Mouse (Mus musculus): ENCODE measurements around the gene Prkg2. TPM values are rescaled to one million over a fixed set of nuclear protein-coding genes. Genes with fewer than 3 reads are reported as not detected.
A peak's percentile ranks its signal among the peaks of the same experiment; 100 is the strongest.

Prkg2 gene
- polyA plus RNA-seq, 1 experiment from 2014 or later, result 2.1 TPM

GRCm38 (mm10) chr5:98940731-98941130 lies 96.4 kb downstream of the Prkg2 start:
- ATAC-seq (ENCODE audit: low read depth), result no peak
- Histone ChIP-seq H3K9ac (ENCODE audit: low read length) (no peak overlapping the region), H3K36me3 (ENCODE audit: control insufficient read depth, insufficient read depth, low read length) (no peaks in the 10 kb centered on the region), H3K27me3 (ENCODE audit: control insufficient read depth, insufficient read depth, low read depth, low read length) (no peaks in the 10 kb centered on the region), H3K4me1 (replicated peaks; ENCODE audit: control insufficient read depth, insufficient read depth, low read length) (no peaks in the 10 kb centered on the region), H3K4me2 (ENCODE audit: low read depth, low read length) (no peak overlapping the region), H3K4me3 (ENCODE audit: low read length) (no peak overlapping the region), H3K9me3 (ENCODE audit: control insufficient read depth, low read length) (no peaks in the 10 kb centered on the region), H3K27ac (ENCODE audit: low read length) (no peak overlapping the region)
- WGBS, result 24% methylated on average over 6 of the region's 6 CpGs

GRCm38 (mm10) chr5:98939631-98940208 lies 97.4 kb downstream of the Prkg2 start:
- 72% methylated on average over 6 of the region's 6 CpGs for WGBS

GRCm38 (mm10) chr5:98939116-98939515 lies 98.0 kb downstream of the Prkg2 start:
- no peak for ATAC-seq (ENCODE audit: low read depth)
- Histone ChIP-seq H3K4me2 (ENCODE audit: low read depth, low read length) (no peak overlapping the region), H3K9ac (ENCODE audit: low read length) (no peak overlapping the region)

More at GRCm38 (mm10) chr5:98939631-98940208, 97.4 kb downstream of the Prkg2 start:
- H3K36me3 ChIP-seq (ENCODE audit: control insufficient read depth, insufficient read depth, low read length), result no peaks in the 10 kb centered on the region
- H3K9me3 ChIP-seq (ENCODE audit: control insufficient read depth, low read length), result no peaks in the 10 kb centered on the region
- no peak overlapping the region for H3K4me3 ChIP-seq (ENCODE audit: low read length)
- 0 out of 2 replicates have a peak, but pooled peaks cover 3% of the 10 kb centered on the region for H3K4me1 ChIP-seq (replicated peaks; ENCODE audit: control insufficient read depth, insufficient read depth, low read length)
- no peak for ATAC-seq (ENCODE audit: low read depth)
- H3K27ac ChIP-seq (ENCODE audit: low read length), result no peak overlapping the region
- no peak overlapping the region for H3K9ac ChIP-seq (ENCODE audit: low read length)
- H3K27me3 ChIP-seq (ENCODE audit: control insufficient read depth, insufficient read depth, low read depth, low read length), result no peaks in the 10 kb centered on the region
- H3K4me2 ChIP-seq (ENCODE audit: low read depth, low read length), result no peak overlapping the region

GRCm38 (mm10) chr5:98937879-98938278 lies 99.3 kb downstream of the Prkg2 start:
- ATAC-seq (ENCODE audit: low read depth), result no peak

More at GRCm38 (mm10) chr5:98939116-98939515, 98.0 kb downstream of the Prkg2 start:
- Histone ChIP-seq H3K4me1 (replicated peaks; ENCODE audit: control insufficient read depth, insufficient read depth, low read length) (0 out of 2 replicates have a peak, but pooled peaks cover 3% of the 10 kb centered on the region), H3K9me3 (ENCODE audit: control insufficient read depth, low read length) (no peaks in the 10 kb centered on the region), H3K36me3 (ENCODE audit: control insufficient read depth, insufficient read depth, low read length) (no peaks in the 10 kb centered on the region), H3K4me3 (ENCODE audit: low read length) (no peak overlapping the region), H3K27ac (ENCODE audit: low read length) (no peak overlapping the region), H3K27me3 (ENCODE audit: control insufficient read depth, insufficient read depth, low read depth, low read length) (no peaks in the 10 kb centered on the region)
- 88% methylated on average over 9 of the region's 9 CpGs for WGBS

GRCm38 (mm10) chr5:98936650-98937049 lies 100.5 kb downstream of the Prkg2 start:
- no peak overlapping the region for H3K4me3 ChIP-seq (ENCODE audit: low read length)
- no peaks in the 10 kb centered on the region for H3K27me3 ChIP-seq (ENCODE audit: control insufficient read depth, insufficient read depth, low read depth, low read length)
- H3K9me3 ChIP-seq (ENCODE audit: control insufficient read depth, low read length), result no peaks in the 10 kb centered on the region
- ATAC-seq (ENCODE audit: low read depth), result peak; percentile 85
- no peaks in the 10 kb centered on the region for H3K36me3 ChIP-seq (ENCODE audit: control insufficient read depth, insufficient read depth, low read length)
- no peak overlapping the region for H3K27ac ChIP-seq (ENCODE audit: low read length)
- 22% methylated on average over 2 of the region's 2 CpGs for WGBS
- 0 out of 2 replicates have a peak, but pooled peaks cover 3% of the 10 kb centered on the region for H3K4me1 ChIP-seq (replicated peaks; ENCODE audit: control insufficient read depth, insufficient read depth, low read length)
- no peak overlapping the region for H3K4me2 ChIP-seq (ENCODE audit: low read depth, low read length)
- no peak overlapping the region for H3K9ac ChIP-seq (ENCODE audit: low read length)

More at GRCm38 (mm10) chr5:98937879-98938278, 99.3 kb downstream of the Prkg2 start:
- Histone ChIP-seq H3K4me1 (replicated peaks; ENCODE audit: control insufficient read depth, insufficient read depth, low read length) (0 out of 2 replicates have a peak, but pooled peaks cover 3% of the 10 kb centered on the region), H3K36me3 (ENCODE audit: control insufficient read depth, insufficient read depth, low read length) (no peaks in the 10 kb centered on the region), H3K9me3 (ENCODE audit: control insufficient read depth, low read length) (no peaks in the 10 kb centered on the region), H3K9ac (ENCODE audit: low read length) (no peak overlapping the region), H3K4me3 (ENCODE audit: low read length) (no peak overlapping the region), H3K4me2 (ENCODE audit: low read depth, low read length) (no peak overlapping the region), H3K27me3 (ENCODE audit: control insufficient read depth, insufficient read depth, low read depth, low read length) (no peaks in the 10 kb centered on the region), H3K27ac (ENCODE audit: low read length) (no peak overlapping the region)
- WGBS, result 34% methylated on average over 4 of the region's 4 CpGs

- no peak overlapping the region for H3K9ac ChIP-seq (ENCODE audit: low read length)
- H3K27ac ChIP-seq (ENCODE audit: low read length), result peak overlapping the region; percentile 70
- peak; percentile 93 for ATAC-seq (ENCODE audit: low read depth)
- H3K4me2 ChIP-seq (ENCODE audit: low read depth, low read length), result peak overlapping the region; percentile 29
- H3K4me3 ChIP-seq (ENCODE audit: low read length), result 0 out of 2 replicates have a peak overlapping the region, but pooled peaks have one; percentile 1
- WGBS, result 31% methylated on average over 8 of the region's 8 CpGs
- no peaks in the 10 kb centered on the region for H3K27me3 ChIP-seq (ENCODE audit: control insufficient read depth, insufficient read depth, low read depth, low read length)
- H3K4me1 ChIP-seq (replicated peaks; ENCODE audit: control insufficient read depth, insufficient read depth, low read length), result 0 out of 2 replicates have a peak, but pooled peaks cover 3% of the 10 kb centered on the region
- H3K9me3 ChIP-seq (ENCODE audit: control insufficient read depth, low read length), result no peaks in the 10 kb centered on the region
- no peaks in the 10 kb centered on the region for H3K36me3 ChIP-seq (ENCODE audit: control insufficient read depth, insufficient read depth, low read length)
These were observed 101.2 kb downstream of the Prkg2 start for GRCm38 (mm10) chr5:98935930-98936329.

- Histone ChIP-seq H3K4me1 (replicated peaks; ENCODE audit: control insufficient read depth, insufficient read depth, low read length) (no peaks in the 10 kb centered on the region), H3K9me3 (ENCODE audit: control insufficient read depth, low read length) (no peaks in the 10 kb centered on the region), H3K4me2 (ENCODE audit: low read depth, low read length) (no peak overlapping the region), H3K27me3 (ENCODE audit: control insufficient read depth, insufficient read depth, low read depth, low read length) (no peaks in the 10 kb centered on the region), H3K27ac (ENCODE audit: low read length) (no peak overlapping the region), H3K9ac (ENCODE audit: low read length) (no peak overlapping the region), H3K36me3 (ENCODE audit: control insufficient read depth, insufficient read depth, low read length) (no peaks in the 10 kb centered on the region), H3K4me3 (ENCODE audit: low read length) (no peak overlapping the region)
- ATAC-seq (ENCODE audit: low read depth), result no peak
- 86% methylated on average over 3 of the region's 3 CpGs for WGBS
These were observed 114.2 kb downstream of the Prkg2 start for GRCm38 (mm10) chr5:98922921-98923320.

- ATAC-seq (ENCODE audit: low read depth), result no peak
- no peak overlapping the region for H3K4me2 ChIP-seq (ENCODE audit: low read depth, low read length)
- WGBS, result 95% methylated on average over 1 of the region's 1 CpGs
These were observed 115.5 kb downstream of the Prkg2 start for GRCm38 (mm10) chr5:98921608-98922007.

GRCm38 (mm10) chr5:98918716-98919115 lies 118.4 kb downstream of the Prkg2 start:
- Histone ChIP-seq H3K27me3 (ENCODE audit: control insufficient read depth, insufficient read depth, low read depth, low read length) (no peaks in the 10 kb centered on the region), H3K4me3 (ENCODE audit: low read length) (no peak overlapping the region), H3K9me3 (ENCODE audit: control insufficient read depth, low read length) (no peaks in the 10 kb centered on the region), H3K27ac (ENCODE audit: low read length) (no peak overlapping the region), H3K36me3 (ENCODE audit: control insufficient read depth, insufficient read depth, low read length) (no peaks in the 10 kb centered on the region), H3K4me2 (ENCODE audit: low read depth, low read length) (no peak overlapping the region), H3K4me1 (replicated peaks; ENCODE audit: control insufficient read depth, insufficient read depth, low read length) (no peaks in the 10 kb centered on the region), H3K9ac (ENCODE audit: low read length) (no peak overlapping the region)
- ATAC-seq (ENCODE audit: low read depth), result no peak
- WGBS, result 81% methylated on average over 5 of the region's 5 CpGs

More at GRCm38 (mm10) chr5:98921608-98922007, 115.5 kb downstream of the Prkg2 start:
- Histone ChIP-seq H3K9me3 (ENCODE audit: control insufficient read depth, low read length) (no peaks in the 10 kb centered on the region), H3K9ac (ENCODE audit: low read length) (no peak overlapping the region), H3K27ac (ENCODE audit: low read length) (no peak overlapping the region), H3K4me1 (replicated peaks; ENCODE audit: control insufficient read depth, insufficient read depth, low read length) (no peaks in the 10 kb centered on the region), H3K4me3 (ENCODE audit: low read length) (no peak overlapping the region), H3K27me3 (ENCODE audit: control insufficient read depth, insufficient read depth, low read depth, low read length) (no peaks in the 10 kb centered on the region), H3K36me3 (ENCODE audit: control insufficient read depth, insufficient read depth, low read length) (no peaks in the 10 kb centered on the region)

Measured in lung, embryonic 16.5 days (tissue).